Mouse (Mus musculus) left cerebral cortex, adult 11 months (tissue): ENCODE measurements around the gene Mmp2.

Experiments used
- DNase-seq: peaks from one replicate; pipeline ENCODE4 v3.0.0; 2022; ENCODE audit warnings: low spot score

Gene Mmp2

DNA sequence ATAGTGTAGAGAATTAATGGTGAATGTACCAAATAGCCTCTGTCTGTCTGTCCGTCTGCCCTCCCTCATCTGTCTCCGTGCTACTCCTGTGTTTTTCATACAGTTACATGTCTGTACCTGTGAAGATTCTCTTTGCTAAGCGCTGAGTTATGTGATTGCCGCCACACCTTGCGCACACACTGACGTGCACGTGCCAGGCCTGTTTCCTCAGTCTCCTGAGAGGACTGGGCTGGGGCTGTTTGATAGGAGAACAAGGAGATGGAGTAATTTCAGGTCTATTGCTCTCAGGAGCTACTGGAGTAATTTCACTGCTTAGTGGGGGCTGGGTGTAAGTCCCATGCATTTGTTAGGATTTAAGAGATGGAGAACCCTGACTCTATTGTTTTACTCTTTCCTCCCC, 68.0 kb downstream of the Mmp2 start:
- DNase-seq, result no peak

DNA sequence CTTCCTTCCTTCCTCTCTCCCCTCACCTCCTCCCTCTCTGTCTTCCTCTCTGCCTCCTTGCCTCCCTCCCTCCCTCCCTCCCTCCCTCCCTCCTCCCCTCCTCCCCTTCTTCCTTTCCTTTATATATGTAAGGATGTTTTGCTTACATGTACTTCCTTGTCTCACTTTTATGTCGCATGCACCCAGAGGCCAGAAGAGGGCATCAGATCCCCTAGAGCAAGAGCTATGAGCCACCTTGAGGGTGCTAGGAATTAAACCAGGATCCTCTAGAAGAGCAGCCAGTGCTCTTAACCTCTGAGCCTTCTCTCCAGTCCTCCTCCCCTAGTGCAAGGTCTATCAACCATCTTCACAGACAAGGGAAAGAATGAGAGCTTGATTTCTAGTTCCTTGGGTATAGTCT, 69.0 kb downstream of the Mmp2 start:
- no peak for DNase-seq

DNA sequence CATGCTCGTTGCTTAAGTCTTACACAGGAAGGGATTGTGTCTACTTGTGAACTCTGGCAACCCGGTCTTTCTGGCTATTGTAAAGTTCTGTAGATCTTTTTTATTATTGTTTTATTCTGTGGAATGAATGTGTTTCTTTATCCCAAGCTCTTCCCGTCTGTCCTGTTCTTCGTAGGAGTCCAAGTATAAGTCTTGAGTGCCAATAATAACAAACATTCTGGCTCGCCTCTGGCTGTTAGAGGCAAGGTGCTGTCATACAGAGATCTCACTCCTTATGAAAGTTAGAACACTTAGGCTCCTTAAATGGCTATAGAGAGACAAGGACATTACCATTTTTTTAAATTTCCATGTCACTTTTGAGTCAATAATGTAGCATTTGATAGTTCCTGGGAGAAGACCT, 69.5 kb downstream of the Mmp2 start:
- DNase-seq, result no peak

DNA sequence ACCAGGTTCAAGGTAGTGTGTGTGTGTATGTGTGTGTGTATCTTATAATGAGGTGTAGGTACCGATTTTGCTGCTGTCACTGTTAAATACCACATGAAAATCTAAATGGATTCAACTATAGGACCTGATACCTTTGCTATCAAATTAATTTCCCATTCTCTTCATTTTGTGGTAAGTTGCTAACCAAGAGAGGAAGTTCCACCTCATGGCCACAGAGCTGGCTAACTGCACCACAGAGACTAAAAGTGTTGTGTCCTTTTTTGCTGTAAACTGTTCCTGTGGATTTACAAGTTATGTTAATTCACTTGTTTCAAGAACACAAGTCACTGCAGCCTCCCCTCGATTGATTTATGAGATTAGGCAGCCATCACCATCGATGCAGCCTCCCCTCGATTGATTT, 70.7 kb downstream of the Mmp2 start:
- DNase-seq, result no peak

DNA sequence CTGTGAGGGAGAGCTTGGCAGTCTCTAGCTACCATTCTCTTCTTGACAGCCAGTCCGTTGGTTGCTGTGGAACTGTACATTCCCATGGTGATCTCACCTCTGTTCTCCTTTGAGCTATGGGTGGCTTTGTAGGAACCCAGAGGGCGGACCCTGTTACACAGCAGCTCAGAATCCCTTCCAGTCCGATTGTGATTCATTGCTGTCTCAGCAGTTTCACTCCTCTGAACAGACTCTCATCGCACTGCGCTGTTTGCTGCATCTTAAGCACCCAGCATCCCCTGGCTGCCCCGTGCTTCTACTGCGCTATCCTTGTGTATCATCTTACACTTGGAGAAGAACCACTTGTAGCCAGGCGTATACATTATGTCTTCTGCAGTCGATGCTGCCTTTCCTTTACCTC, 72.5 kb downstream of the Mmp2 start:
- DNase-seq, result no peak

DNA sequence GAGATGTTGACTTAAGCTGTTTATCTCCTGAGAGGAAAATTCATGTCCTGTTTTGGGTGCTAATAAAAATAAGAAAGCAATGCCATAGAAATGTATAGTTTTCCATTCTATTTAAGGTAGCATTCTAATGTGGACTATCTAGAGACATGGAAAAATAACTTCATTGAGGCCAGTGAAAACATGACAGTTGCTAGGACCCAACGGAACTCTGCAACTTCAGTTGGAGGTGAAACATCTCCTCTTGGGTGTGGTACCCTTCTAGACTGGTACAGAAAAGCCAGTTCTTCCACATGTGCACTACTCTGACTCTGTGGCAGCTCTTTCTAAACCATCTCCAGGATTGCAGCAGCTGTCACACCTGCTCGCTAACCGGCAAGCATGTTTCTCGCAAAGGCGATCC, 74.0 kb downstream of the Mmp2 start, which contains the start of gene Capns2:
Gene Capns2 (plus strand): TSS at position 301 of the 400 bp plus-strand sequence.
- no peak for DNase-seq

DNA sequence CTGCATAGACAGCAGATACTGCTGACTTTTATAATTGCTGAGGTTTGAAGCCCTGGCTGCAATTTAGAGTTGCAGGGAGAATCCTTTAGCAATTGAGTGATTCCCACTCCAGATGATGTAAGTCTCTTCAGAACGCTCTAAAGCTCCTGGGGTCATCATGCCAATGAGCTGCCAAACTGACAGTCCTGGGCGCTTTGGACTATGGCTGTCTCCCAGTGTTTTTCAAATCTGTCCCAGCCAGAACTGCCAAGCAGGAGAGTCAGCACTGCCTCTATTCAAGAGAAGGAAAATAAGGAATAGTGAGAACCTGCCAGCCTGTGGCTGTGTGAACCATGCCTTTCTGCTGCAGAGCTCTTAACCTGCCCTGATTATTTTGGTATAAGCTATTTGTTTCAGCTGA, 75.9 kb downstream of the Mmp2 start:
- DNase-seq, result no peak
